Mouse (Mus musculus): ENCODE measurements around the gene Dus2. TPM values are rescaled to one million over a fixed set of nuclear protein-coding genes. Genes with fewer than 3 reads are reported as not detected.

Gene Dus2
- 23.1 and 23.2 TPM in 2 replicates for polyA plus RNA-seq (2014; fragmentation: Nextera tagmentation; extraction: Ambion mirVana)

- Histone ChIP-seq H3K27ac (replicated peaks; ENCODE audit: low read depth, low read length) (no peak within 1 kb of the TSS), H3K9ac (replicated peaks; ENCODE audit: low read length) (no peak within 1 kb of the TSS; the same call in 1 of the 2 replicates), H3K27me3 (ENCODE audit: control insufficient read depth, insufficient read depth, low read length) (no peaks in the 10 kb centered on the region), H3K9me3 (ENCODE audit: control insufficient read depth, low read length) (no peaks in the 10 kb centered on the region), H3K4me2 (ENCODE audit: low read length) (no peak within 1 kb of the TSS), H3K4me3 (replicated peaks; ENCODE audit: low read depth, low read length) (no peak within 1 kb of the TSS), H3K4me1 (ENCODE audit: control insufficient read depth, insufficient read depth, low read length) (no peaks in the 10 kb centered on the region), H3K36me3 (ENCODE audit: control insufficient read depth, insufficient read depth, low read length) (no peaks in the 10 kb centered on the region)
- DNase-seq (peak; percentile 86), ATAC-seq (ENCODE audit: low FRiP score, low TSS enrichment) (no peak)
- 11% methylated on average over 15 of the region's 15 CpGs for WGBS
These were observed at the start of gene Dus2 for GRCm38 (mm10) chr8:105990856-105991387. TSS of gene Dus2 (plus strand) at chr8:105991337.

DNA sequence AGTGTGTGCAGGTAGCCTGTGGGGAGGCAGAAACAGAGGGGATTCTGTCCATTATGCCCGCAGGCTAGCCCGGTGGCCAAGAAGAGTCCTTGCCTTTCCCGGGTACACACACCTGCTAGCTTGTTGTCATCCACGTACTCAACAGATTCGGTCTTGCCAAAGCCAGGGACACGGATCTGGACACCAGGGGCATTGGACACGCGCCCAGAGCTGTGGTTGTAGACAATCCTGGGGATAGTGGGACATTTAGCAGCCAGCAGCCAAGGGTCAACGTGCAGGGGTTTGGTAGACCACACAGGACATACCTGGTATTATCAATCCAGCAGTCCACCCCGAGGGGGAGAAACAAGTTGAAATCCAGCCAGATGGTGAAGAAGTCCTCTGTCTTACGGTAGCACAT, 49.1 kb upstream of the Dus2 start:
- no peak overlapping the region for H3K9ac ChIP-seq (replicated peaks; ENCODE audit: low read length)
- no peaks in the 10 kb centered on the region for H3K9me3 ChIP-seq (ENCODE audit: control insufficient read depth, low read length)
- ATAC-seq (ENCODE audit: low FRiP score, low TSS enrichment) (no peak), DNase-seq (no peak)
- H3K36me3 ChIP-seq (ENCODE audit: control insufficient read depth, insufficient read depth, low read length): no peaks in the 10 kb centered on the region
- H3K27me3 ChIP-seq (ENCODE audit: control insufficient read depth, insufficient read depth, low read length): no peaks in the 10 kb centered on the region
- H3K4me2 ChIP-seq (ENCODE audit: low read length): no peak overlapping the region
- H3K4me1 ChIP-seq (ENCODE audit: control insufficient read depth, insufficient read depth, low read length): peaks cover 6% of the 10 kb centered on the region; the same call in 1 of the 2 replicates
- H3K4me3 ChIP-seq (replicated peaks; ENCODE audit: low read depth, low read length): no peak overlapping the region
- no peak overlapping the region for H3K27ac ChIP-seq (replicated peaks; ENCODE audit: low read depth, low read length)
- 92% methylated on average over 11 of the region's 11 CpGs for WGBS

- Histone ChIP-seq H3K9ac (replicated peaks; ENCODE audit: low read length) (no peak overlapping the region), H3K27me3 (ENCODE audit: control insufficient read depth, insufficient read depth, low read length) (no peaks in the 10 kb centered on the region), H3K36me3 (ENCODE audit: control insufficient read depth, insufficient read depth, low read length) (no peaks in the 10 kb centered on the region), H3K27ac (replicated peaks; ENCODE audit: low read depth, low read length) (no peak overlapping the region), H3K4me3 (replicated peaks; ENCODE audit: low read depth, low read length) (no peak overlapping the region), H3K4me1 (ENCODE audit: control insufficient read depth, insufficient read depth, low read length) (peaks cover 6% of the 10 kb centered on the region; the same call in 1 of the 2 replicates), H3K9me3 (ENCODE audit: control insufficient read depth, low read length) (no peaks in the 10 kb centered on the region), H3K4me2 (ENCODE audit: low read length) (no peak overlapping the region)
- no peak for ATAC-seq (ENCODE audit: low FRiP score, low TSS enrichment)
- no peak for DNase-seq
- WGBS: 95% methylated on average over 5 of the region's 5 CpGs
These were observed 48.6 kb upstream of the Dus2 start for GRCm38 (mm10) chr8:105942542-105942941.

DNA sequence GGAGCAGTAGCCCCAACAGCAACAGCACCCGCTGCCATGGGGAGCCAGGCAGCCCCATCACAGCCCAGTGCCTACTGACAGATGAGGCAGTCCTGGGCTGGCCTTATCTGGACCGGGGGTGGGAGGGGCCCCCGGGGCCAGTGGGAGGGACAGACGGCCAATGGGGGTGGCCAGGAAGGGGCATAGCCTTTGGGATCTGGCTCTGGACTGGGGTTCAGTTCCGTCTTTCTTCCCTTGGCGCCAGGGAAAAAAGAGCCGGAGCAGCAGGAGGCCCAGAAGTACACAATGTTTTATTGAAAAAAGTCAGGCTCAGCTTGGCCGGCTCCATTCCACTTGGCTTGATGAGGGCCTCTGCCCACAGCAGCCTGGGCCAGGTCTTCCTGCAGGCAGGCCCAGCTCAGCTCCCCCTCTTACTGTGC, 47.8 kb upstream of the Dus2 start, which contains the start of gene Lcat:
TSS of gene Lcat (minus strand) at position 62 of the 419 bp plus-strand sequence.
- ATAC-seq (ENCODE audit: low FRiP score, low TSS enrichment) (no peak), DNase-seq (no peak)
- Histone ChIP-seq H3K4me3 (replicated peaks; ENCODE audit: low read depth, low read length) (no peak within 1 kb of the TSS), H3K27ac (replicated peaks; ENCODE audit: low read depth, low read length) (no peak within 1 kb of the TSS), H3K4me2 (ENCODE audit: low read length) (no peak within 1 kb of the TSS), H3K27me3 (ENCODE audit: control insufficient read depth, insufficient read depth, low read length) (no peaks in the 10 kb centered on the region), H3K9me3 (ENCODE audit: control insufficient read depth, low read length) (no peaks in the 10 kb centered on the region), H3K36me3 (ENCODE audit: control insufficient read depth, insufficient read depth, low read length) (no peaks in the 10 kb centered on the region), H3K9ac (replicated peaks; ENCODE audit: low read length) (no peak within 1 kb of the TSS), H3K4me1 (ENCODE audit: control insufficient read depth, insufficient read depth, low read length) (peaks cover under 1% of the 10 kb centered on the region; the same call in 1 of the 2 replicates)
- WGBS: 54% methylated on average over 8 of the region's 8 CpGs

GRCm38 (mm10) chr8:105949350-105949749, 41.8 kb upstream of the Dus2 start:
- WGBS: 74% methylated on average over 10 of the region's 10 CpGs
- no peak overlapping the region for H3K4me3 ChIP-seq (replicated peaks; ENCODE audit: low read depth, low read length)
- H3K9ac ChIP-seq (replicated peaks; ENCODE audit: low read length): no peak overlapping the region
- no peak overlapping the region for H3K4me2 ChIP-seq (ENCODE audit: low read length)
- no peaks in the 10 kb centered on the region for H3K27me3 ChIP-seq (ENCODE audit: control insufficient read depth, insufficient read depth, low read length)
- H3K27ac ChIP-seq (replicated peaks; ENCODE audit: low read depth, low read length): no peak overlapping the region
- no peaks in the 10 kb centered on the region for H3K4me1 ChIP-seq (ENCODE audit: control insufficient read depth, insufficient read depth, low read length)
- no peaks in the 10 kb centered on the region for H3K36me3 ChIP-seq (ENCODE audit: control insufficient read depth, insufficient read depth, low read length)
- ATAC-seq (ENCODE audit: low FRiP score, low TSS enrichment): no peak
- peak; percentile 70 for DNase-seq
- H3K9me3 ChIP-seq (ENCODE audit: control insufficient read depth, low read length): no peaks in the 10 kb centered on the region

DNA sequence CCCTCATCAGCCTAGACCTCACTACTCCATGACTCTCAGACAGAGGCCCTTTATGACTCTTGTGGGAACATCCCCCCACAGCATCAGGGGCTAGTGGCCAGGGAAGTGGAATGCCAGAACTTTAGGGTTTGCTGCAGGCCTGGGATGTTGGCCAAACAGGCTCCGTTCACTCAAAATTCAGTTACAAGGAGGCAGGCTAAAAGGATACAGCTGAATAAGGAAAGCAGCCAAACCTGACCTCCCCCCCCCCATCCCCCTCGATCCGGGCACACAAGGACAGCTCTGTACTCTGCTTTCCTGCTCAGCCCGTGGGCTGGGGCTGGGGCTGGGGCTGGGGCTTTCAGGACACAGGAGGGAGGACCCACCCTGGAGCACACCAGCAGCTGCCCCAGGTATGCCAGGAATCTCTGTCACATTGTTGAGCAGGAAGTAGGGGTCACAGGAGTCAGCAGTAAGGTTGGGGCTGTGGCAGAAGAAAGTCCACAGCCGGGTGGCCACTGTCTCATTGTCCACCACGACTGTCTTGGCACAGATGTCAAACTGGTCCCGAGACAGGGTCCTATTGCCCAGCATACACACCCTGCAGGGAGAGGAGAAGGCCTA, 40.0 kb upstream of the Dus2 start:
- 0 out of 2 replicates have a peak overlapping the region, but pooled peaks have one; percentile 49 for H3K27ac ChIP-seq (replicated peaks; ENCODE audit: low read depth, low read length)
- no peaks in the 10 kb centered on the region for H3K27me3 ChIP-seq (ENCODE audit: control insufficient read depth, insufficient read depth, low read length)
- no peaks in the 10 kb centered on the region for H3K4me1 ChIP-seq (ENCODE audit: control insufficient read depth, insufficient read depth, low read length)
- H3K9ac ChIP-seq (replicated peaks; ENCODE audit: low read length): no peak overlapping the region
- DNase-seq (peak; percentile 37), ATAC-seq (ENCODE audit: low FRiP score, low TSS enrichment) (peak; percentile 63; the same call in 1 of the 2 replicates)
- H3K9me3 ChIP-seq (ENCODE audit: control insufficient read depth, low read length): no peaks in the 10 kb centered on the region
- 76% methylated on average over 7 of the region's 7 CpGs for WGBS
- H3K36me3 ChIP-seq (ENCODE audit: control insufficient read depth, insufficient read depth, low read length): no peaks in the 10 kb centered on the region
- H3K4me2 ChIP-seq (ENCODE audit: low read length): no peak overlapping the region
- H3K4me3 ChIP-seq (replicated peaks; ENCODE audit: low read depth, low read length): no peak overlapping the region

- DNase-seq (no peak), ATAC-seq (ENCODE audit: low FRiP score, low TSS enrichment) (no peak)
- Histone ChIP-seq H3K4me3 (replicated peaks; ENCODE audit: low read depth, low read length) (no peak overlapping the region), H3K4me2 (ENCODE audit: low read length) (no peak overlapping the region), H3K9ac (replicated peaks; ENCODE audit: low read length) (no peak overlapping the region), H3K27me3 (ENCODE audit: control insufficient read depth, insufficient read depth, low read length) (no peaks in the 10 kb centered on the region), H3K27ac (replicated peaks; ENCODE audit: low read depth, low read length) (no peak overlapping the region), H3K9me3 (ENCODE audit: control insufficient read depth, low read length) (no peaks in the 10 kb centered on the region), H3K36me3 (ENCODE audit: control insufficient read depth, insufficient read depth, low read length) (no peaks in the 10 kb centered on the region), H3K4me1 (ENCODE audit: control insufficient read depth, insufficient read depth, low read length) (no peaks in the 10 kb centered on the region)
- 95% methylated on average over 4 of the region's 4 CpGs for WGBS
These were observed 34.6 kb upstream of the Dus2 start for GRCm38 (mm10) chr8:105956556-105956955.

- DNase-seq: no peak
- 59% methylated on average over 3 of the region's 4 CpGs for WGBS
- Histone ChIP-seq H3K36me3 (ENCODE audit: control insufficient read depth, insufficient read depth, low read length) (no peaks in the 10 kb centered on the region), H3K4me2 (ENCODE audit: low read length) (no peak overlapping the region), H3K9ac (replicated peaks; ENCODE audit: low read length) (no peak overlapping the region), H3K9me3 (ENCODE audit: control insufficient read depth, low read length) (no peaks in the 10 kb centered on the region), H3K4me3 (replicated peaks; ENCODE audit: low read depth, low read length) (no peak overlapping the region), H3K27me3 (ENCODE audit: control insufficient read depth, insufficient read depth, low read length) (no peaks in the 10 kb centered on the region), H3K4me1 (ENCODE audit: control insufficient read depth, insufficient read depth, low read length) (no peaks in the 10 kb centered on the region), H3K27ac (replicated peaks; ENCODE audit: low read depth, low read length) (no peak overlapping the region)
- ATAC-seq (ENCODE audit: low FRiP score, low TSS enrichment): no peak
These were observed 33.3 kb upstream of the Dus2 start for GRCm38 (mm10) chr8:105957813-105958212.

- no peak overlapping the region for H3K9ac ChIP-seq (replicated peaks; ENCODE audit: low read length)
- DNase-seq: peak; percentile 3
- 88% methylated on average over 7 of the region's 7 CpGs for WGBS
- no peaks in the 10 kb centered on the region for H3K36me3 ChIP-seq (ENCODE audit: control insufficient read depth, insufficient read depth, low read length)
- H3K9me3 ChIP-seq (ENCODE audit: control insufficient read depth, low read length): no peaks in the 10 kb centered on the region
- ATAC-seq (ENCODE audit: low FRiP score, low TSS enrichment): no peak
- H3K4me1 ChIP-seq (ENCODE audit: control insufficient read depth, insufficient read depth, low read length): no peaks in the 10 kb centered on the region
- no peaks in the 10 kb centered on the region for H3K27me3 ChIP-seq (ENCODE audit: control insufficient read depth, insufficient read depth, low read length)
- no peak overlapping the region for H3K4me2 ChIP-seq (ENCODE audit: low read length)
- H3K27ac ChIP-seq (replicated peaks; ENCODE audit: low read depth, low read length): no peak overlapping the region
- no peak overlapping the region for H3K4me3 ChIP-seq (replicated peaks; ENCODE audit: low read depth, low read length)
These were observed 31.8 kb upstream of the Dus2 start for GRCm38 (mm10) chr8:105959350-105959749.

All from midbrain, embryonic 14.5 days (tissue).